Mouse (Mus musculus) CH12.LX (cell line): Measurements from ENCODE around the gene Uap1. TPM values are rescaled to one million over a fixed set of nuclear protein-coding genes. Genes with fewer than 3 reads are reported as not detected.

Source experiments
- DNase-seq: peaks from one replicate; pipeline ENCODE4 v3.0.0-alpha.2; 2013; ENCODE audit errors: extremely low read depth
- H3K27ac ChIP-seq: 2 replicates; pipeline ENCODE4 v1.5.1; 2012; ENCODE audit warnings: low read depth, mild to moderate bottlenecking, control low read depth, moderate library complexity; ENCODE audit not compliant: insufficient read depth
- H3K27me3 ChIP-seq: replicated peaks from 2 replicates; pipeline ENCODE3; 2012; ENCODE audit warnings: inconsistent platforms
- H3K36me3 ChIP-seq, 2 experiments: replicated peaks in 1 of 2; 2 replicates each; pipeline versions ENCODE3 to v1.6.1; 2012; ENCODE audit warnings: inconsistent platforms in 1 of 2, low read length in 1 of 2, mild to moderate bottlenecking in 1 of 2, mixed read lengths in 1 of 2, moderate library complexity in 1 of 2; ENCODE audit not compliant: control insufficient read depth in 1 of 2, insufficient read depth in 1 of 2
- H3K4me1 ChIP-seq, 2 experiments: 2 replicates each; pipeline ENCODE4 v1.6.1; 2012; ENCODE audit warnings: inconsistent platforms in 1 of 2, moderate library complexity in 1 of 2; ENCODE audit not compliant: insufficient read depth in 2 of 2, control insufficient read depth in 1 of 2
- H3K4me2 ChIP-seq: 2 replicates; pipeline ENCODE4 v1.6.1; 2012; ENCODE audit warnings: low read depth, mild to moderate bottlenecking, control low read depth; ENCODE audit not compliant: poor library complexity, insufficient read depth, severe bottlenecking
- H3K4me3 ChIP-seq, 3 experiments: fragments of 150-350 bp in 1 of 3; sonication (generic) in 1 of 3; replicated peaks in 1 of 3; 2 replicates each; pipeline versions ENCODE3 to v1.5.1; 2011 to 2012; ENCODE audit warnings: low read depth in 2 of 3, low read length in 2 of 3, mild to moderate bottlenecking in 2 of 3, moderate library complexity in 2 of 3, control low read depth in 1 of 3, improper control_type of control experiment in 1 of 3, inconsistent platforms in 1 of 3, mixed read lengths in 1 of 3; ENCODE audit not compliant: poor library complexity in 1 of 3
- H3K79me2 ChIP-seq: replicated peaks from 2 replicates; pipeline ENCODE4 v1.6.1; 2012; ENCODE audit warnings: mild to moderate bottlenecking, moderate library complexity; ENCODE audit not compliant: control insufficient read depth, poor library complexity, insufficient read depth, severe bottlenecking; ENCODE audit errors: extremely low read depth
- H3K9ac ChIP-seq: 2 replicates; pipeline ENCODE4 v1.6.1; 2012; ENCODE audit warnings: low read depth, mild to moderate bottlenecking, control low read depth, moderate library complexity; ENCODE audit not compliant: insufficient read depth
- H3K9me3 ChIP-seq: replicated peaks from 2 replicates; pipeline ENCODE3; 2012; ENCODE audit warnings: low read length, inconsistent platforms, mixed read lengths
- BHLHE40 ChIP-seq: IDR thresholded peaks from 2 replicates; pipeline ENCODE4 v1.6.1; 2011; ENCODE audit warnings: mild to moderate bottlenecking, low read depth, low read length, improper control_type of control experiment
- CHD1 ChIP-seq: IDR thresholded peaks from 2 replicates; pipeline ENCODE4 v1.6.1; 2012; ENCODE audit warnings: low read depth, low read length, improper control_type of control experiment, inconsistent platforms
- CHD2 ChIP-seq: IDR thresholded peaks from 2 replicates; pipeline ENCODE4 v1.6.1; 2011; ENCODE audit warnings: low read length, improper control_type of control experiment
- CTCF ChIP-seq, 2 experiments: IDR thresholded peaks in 1 of 2; conservative IDR thresholded peaks in 1 of 2; 2 replicates each; pipeline ENCODE4 v1.5.1; 2011 to 2012; ENCODE audit warnings: low read depth in 2 of 2, low read length in 2 of 2, improper control_type of control experiment in 1 of 2, inconsistent platforms in 1 of 2, mild to moderate bottlenecking in 1 of 2, moderate library complexity in 1 of 2
- E2F4 ChIP-seq: IDR thresholded peaks from 2 replicates; pipeline ENCODE4 v1.6.1; 2011; ENCODE audit warnings: low read depth, low read length, improper control_type of control experiment; ENCODE audit not compliant: insufficient replicate concordance
- ELF1 ChIP-seq: IDR thresholded peaks from 2 replicates; pipeline ENCODE4 v1.6.1; 2014; ENCODE audit warnings: low read depth, mild to moderate bottlenecking, inconsistent platforms, low read length, improper control_type of control experiment
- EP300 ChIP-seq: IDR thresholded peaks from 2 replicates; pipeline ENCODE4 v1.6.1; 2011; ENCODE audit warnings: low read length, improper control_type of control experiment
- ETS1 ChIP-seq: conservative IDR thresholded peaks from 2 replicates; pipeline ENCODE4 v1.6.1; 2012; ENCODE audit warnings: low read depth, mild to moderate bottlenecking, inconsistent platforms, low read length, improper control_type of control experiment, moderate library complexity
- HCFC1 ChIP-seq: IDR thresholded peaks from 2 replicates; pipeline ENCODE4 v1.6.1; 2012; ENCODE audit warnings: low read depth, mild to moderate bottlenecking, inconsistent platforms, low read length, improper control_type of control experiment
- IRF4 ChIP-seq: IDR thresholded peaks from 2 replicates; pipeline ENCODE4 v1.6.1; 2014; ENCODE audit warnings: low read depth, mild to moderate bottlenecking, inconsistent platforms, low read length, improper control_type of control experiment
- MAFK ChIP-seq: IDR thresholded peaks from 2 replicates; pipeline ENCODE4 v1.6.1; 2011; ENCODE audit warnings: low read length, improper control_type of control experiment; ENCODE audit not compliant: insufficient replicate concordance
- MAZ ChIP-seq: IDR thresholded peaks from 2 replicates; pipeline ENCODE4 v1.6.1; 2012; ENCODE audit warnings: low read depth, mild to moderate bottlenecking, inconsistent platforms, low read length, improper control_type of control experiment, moderate library complexity
- MEF2A ChIP-seq: IDR thresholded peaks from 2 replicates; pipeline ENCODE4 v1.6.1; 2014; ENCODE audit warnings: low read depth, mild to moderate bottlenecking, inconsistent platforms, low read length, improper control_type of control experiment, borderline replicate concordance
- MXI1 ChIP-seq: IDR thresholded peaks from 2 replicates; pipeline ENCODE4 v1.6.1; 2011; ENCODE audit warnings: mild to moderate bottlenecking, low read depth, low read length, improper control_type of control experiment
- MYC ChIP-seq: IDR thresholded peaks from 2 replicates; pipeline ENCODE4 v1.6.1; 2011; ENCODE audit warnings: low read depth, mild to moderate bottlenecking, improper control_type of control experiment, low read length
- NELFE ChIP-seq: IDR thresholded peaks from 2 replicates; pipeline ENCODE4 v1.6.1; 2011; ENCODE audit warnings: low read depth, low read length, improper control_type of control experiment
- NRF1 ChIP-seq: IDR thresholded peaks from 2 replicates; pipeline ENCODE4 v1.6.1; 2014; ENCODE audit warnings: low read depth, mild to moderate bottlenecking, inconsistent platforms, low read length, improper control_type of control experiment, moderate library complexity
- PAX5 ChIP-seq: IDR thresholded peaks from 2 replicates; pipeline ENCODE4 v1.6.1; 2012; ENCODE audit warnings: low read length, inconsistent platforms, mixed read lengths
- POLR2A ChIP-seq: IDR thresholded peaks from 2 replicates; pipeline ENCODE4 v1.6.1; 2011; ENCODE audit warnings: low read depth, mild to moderate bottlenecking, improper control_type of control experiment, low read length
- POLR2AphosphoS2 ChIP-seq: IDR thresholded peaks from 2 replicates; pipeline ENCODE4 v1.6.1; 2011; ENCODE audit warnings: low read depth, low read length, improper control_type of control experiment
- RAD21 ChIP-seq: IDR thresholded peaks from 2 replicates; pipeline ENCODE4 v1.6.1; 2011; ENCODE audit warnings: low read depth, mild to moderate bottlenecking, low read length, improper control_type of control experiment, moderate library complexity
- SIN3A ChIP-seq: IDR thresholded peaks from 2 replicates; pipeline ENCODE4 v1.6.1; 2012; ENCODE audit warnings: low read length, improper control_type of control experiment, inconsistent platforms
- SMC3 ChIP-seq: IDR thresholded peaks from 2 replicates; pipeline ENCODE4 v1.6.1; 2011; ENCODE audit warnings: low read depth, low read length, improper control_type of control experiment
- TBP ChIP-seq: conservative IDR thresholded peaks from 2 replicates; pipeline ENCODE4 v1.6.1; 2011; ENCODE audit warnings: low read depth, low read length, improper control_type of control experiment
- TCF12 ChIP-seq: IDR thresholded peaks from 2 replicates; pipeline ENCODE4 v1.6.1; 2014; ENCODE audit warnings: low read depth, mild to moderate bottlenecking, inconsistent platforms, low read length, improper control_type of control experiment
- USF2 ChIP-seq: conservative IDR thresholded peaks from 2 replicates; pipeline ENCODE4 v1.6.1; 2011; ENCODE audit warnings: low read depth, low read length, improper control_type of control experiment
- ZKSCAN1 ChIP-seq: IDR thresholded peaks from 2 replicates; pipeline ENCODE4 v1.6.1; 2012; ENCODE audit warnings: low read depth, inconsistent platforms, low read length, improper control_type of control experiment, borderline replicate concordance
- ZMIZ1 ChIP-seq: IDR thresholded peaks from 2 replicates; pipeline ENCODE4 v1.6.1; 2012; ENCODE audit warnings: low read depth, mild to moderate bottlenecking, inconsistent platforms, low read length, improper control_type of control experiment
- dilution Hi-C: fragments of 300-500 bp; cut with MboI; formaldehyde crosslinking; loops from 2 replicates; pipeline ENCODE4 v1.14.3; 2020; ENCODE audit warnings: low sequenced_read_pairs; ENCODE audit not compliant: extremely low pct_unique_long_range_greater_than_20kb, extremely low pct_ligation_motif_present
- in situ Hi-C: fragments of 300-500 bp; cut with MboI; formaldehyde crosslinking; loops from 3 replicates; pipeline ENCODE4 v1.14.3; 2019; ENCODE audit warnings: low sequenced_read_pairs, low pct_ligation_motif_present, low pct_unique_long_range_greater_than_20kb, mixed read lengths
- polyA plus RNA-seq: library from polyadenylated mRNA; unstranded; fragments of >175 nt; gene quantifications from 2 replicates; pipeline ENCODE4 v1.2.1, GENCODE M21; 2012; ENCODE audit warnings: low read depth; ENCODE audit not compliant: insufficient read length
- total RNA-seq, 2 experiments: library from RNA; depleted of rRNA; stranded (reverse); fragments of 300-350 nt in 1 of 2; fragments of >200 nt in 1 of 2; gene quantifications; 2 replicates each; pipeline ENCODE4 v1.2.3; 2012 to 2014

The Uap1 gene
- total and polyA plus RNA-seq, 3 experiments: 32.7 to 46.3 (median 34.1) TPM

DNA sequence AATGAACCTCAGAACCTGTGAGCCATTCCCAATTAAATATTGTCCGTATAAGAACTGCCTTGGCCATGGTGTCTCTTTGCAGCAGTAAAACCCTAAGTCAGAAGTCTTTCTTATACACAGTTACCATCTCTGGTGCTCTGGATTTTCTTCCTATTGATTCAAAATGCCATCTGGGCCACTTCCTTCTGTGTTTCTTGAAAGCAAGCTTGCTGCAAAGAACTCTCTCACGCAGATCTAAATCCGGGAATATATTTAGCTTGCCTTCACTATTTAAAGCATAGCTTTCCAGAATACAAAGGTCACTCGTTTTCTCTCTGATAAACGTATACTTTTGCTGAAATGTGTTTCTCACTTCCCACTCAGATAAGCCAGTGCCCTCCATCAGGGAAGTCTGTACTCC is 11.8 kb upstream of the Uap1 start:
- dilution Hi-C loops: no loop called here

DNA sequence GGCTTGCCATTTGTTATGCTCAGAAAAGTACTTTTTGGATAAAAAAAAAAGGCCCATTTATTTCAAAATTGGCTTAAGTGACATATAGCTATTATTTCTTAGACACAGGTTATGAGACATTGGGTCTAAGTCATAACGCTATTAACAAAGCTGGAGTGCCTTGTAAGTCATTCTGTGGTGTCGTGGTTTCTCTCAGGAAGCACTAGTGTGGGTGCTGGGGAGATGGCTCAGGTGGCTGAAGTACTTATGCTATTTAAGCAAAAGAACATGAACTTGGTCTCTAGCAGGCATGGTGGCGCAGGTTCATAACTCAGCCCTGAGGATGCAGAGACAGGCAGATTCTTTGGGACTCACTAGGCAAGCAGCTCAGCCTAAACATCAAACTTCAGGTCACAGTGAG is 10.4 kb upstream of the Uap1 start:
- dilution Hi-C loops: no loop called here
- no peaks in the 10 kb centered on the region for H3K79me2 ChIP-seq
- H3K27ac ChIP-seq: no peak overlapping the region

More for the DNA sequence above, 11.8 kb upstream of the Uap1 start:
- TF ChIP-seq USF2: no peak
- TF ChIP-seq MYC: no peak
- TF ChIP-seq MAFK: no peak
- no peak for TF ChIP-seq IRF4
- no peak for TF ChIP-seq POLR2A
- TF ChIP-seq TBP: no peak
- TF ChIP-seq EP300: no peak
- TF ChIP-seq POLR2AphosphoS2: no peak
- no peak for TF ChIP-seq BHLHE40
- no peak for TF ChIP-seq SIN3A
- no peak for TF ChIP-seq SMC3
- TF ChIP-seq CTCF (conservative IDR thresholded peaks at IDR 0.05 in 1 of 2, IDR thresholded peaks at IDR 0.05 in 1 of 2; ENCODE audit: low read depth in 2 of 2, low read length in 2 of 2): no peak
- no peak for TF ChIP-seq NELFE
- no peak for TF ChIP-seq RAD21
- no peak for TF ChIP-seq ELF1
- TF ChIP-seq TCF12: no peak
- TF ChIP-seq NRF1: no peak
- TF ChIP-seq, all 38 proteins: peak for 0
- Histone ChIP-seq H3K4me3 (no peak overlapping the region), H3K27me3 (no peaks in the 10 kb centered on the region), H3K4me2 (no peak overlapping the region), H3K9ac (no peak overlapping the region), H3K36me3 (peaks cover 0 to 5% of the 10 kb centered on the region in 2 experiments), H3K9me3 (no peaks in the 10 kb centered on the region), H3K79me2 (no peaks in the 10 kb centered on the region), H3K27ac (no peak overlapping the region), H3K4me1 (peaks cover 2 to 4% of the 10 kb centered on the region in 2 experiments; a peak in 3 of 4 replicates)
- no peak for DNase-seq
- in situ Hi-C loops: no loop called here

More for the DNA sequence above, 10.4 kb upstream of the Uap1 start:
- TF ChIP-seq E2F4: no peak
- TF ChIP-seq HCFC1: no peak
- no peak for TF ChIP-seq CHD2
- TF ChIP-seq ZMIZ1: no peak
- no peak for TF ChIP-seq ZKSCAN1
- no peak for TF ChIP-seq MXI1
- no peak for TF ChIP-seq CHD1
- TF ChIP-seq PAX5: no peak
- no peak for TF ChIP-seq SIN3A
- TF ChIP-seq MEF2A: no peak
- TF ChIP-seq RAD21: no peak
- TF ChIP-seq USF2: no peak
- TF ChIP-seq NELFE: no peak
- TF ChIP-seq ETS1: no peak
- no peak for TF ChIP-seq MAZ
- no peaks in the 10 kb centered on the region for H3K36me3 ChIP-seq
- no peak overlapping the region for H3K4me3 ChIP-seq
- no peak overlapping the region for H3K4me2 ChIP-seq
- no peaks in the 10 kb centered on the region for H3K9me3 ChIP-seq
- no peak for DNase-seq
- no peaks in the 10 kb centered on the region for H3K27me3 ChIP-seq
- in situ Hi-C loops: no loop called here
- no peak overlapping the region for H3K9ac ChIP-seq
- peaks cover 2 to 4% of the 10 kb centered on the region in 2 experiments; a peak in 3 of 4 replicates for H3K4me1 ChIP-seq
